Mouse (Mus musculus) forebrain, embryonic 12.5 days (tissue): Measurements from ENCODE around the gene Ubash3a. TPM values are rescaled to one million over a fixed set of nuclear protein-coding genes. Genes with fewer than 3 reads are reported as not detected.

Experiments used
- ATAC-seq: fragments of 200-750 bp; cut with Nextera tagmentation; 2 replicates; pipeline ENCODE4 v1.8.0; 2017; ENCODE audit warnings: moderate TSS enrichment; ENCODE audit not compliant: low FRiP score
- H3K27ac ChIP-seq: fragments of 300-500 bp; sonication (generic); 2 replicates; pipeline ENCODE4 v1.5.1; 2016; ENCODE audit warnings: mild to moderate bottlenecking
- H3K27me3 ChIP-seq: fragments of 300-500 bp; sonication (generic); 2 replicates; pipeline ENCODE4 v1.6.1; 2016; ENCODE audit warnings: mild to moderate bottlenecking
- H3K36me3 ChIP-seq: fragments of 300-500 bp; sonication (generic); replicated peaks from 2 replicates; pipeline ENCODE4 v1.6.1; 2016; ENCODE audit warnings: mild to moderate bottlenecking
- H3K4me1 ChIP-seq: fragments of 300-500 bp; sonication (generic); 2 replicates; pipeline ENCODE4 v1.6.1; 2016
- H3K4me2 ChIP-seq: fragments of 300-500 bp; sonication (generic); 2 replicates; pipeline ENCODE4 v1.6.1; 2016; ENCODE audit warnings: mild to moderate bottlenecking, moderate library complexity
- H3K4me3 ChIP-seq: fragments of 300-500 bp; sonication (generic); replicated peaks from 2 replicates; pipeline ENCODE4 v1.5.1; 2016; ENCODE audit warnings: mild to moderate bottlenecking
- H3K9ac ChIP-seq: fragments of 300-500 bp; sonication (generic); 2 replicates; pipeline ENCODE4 v1.6.1; 2016; ENCODE audit warnings: mild to moderate bottlenecking
- H3K9me3 ChIP-seq: fragments of 300-500 bp; sonication (generic); 2 replicates; pipeline ENCODE4 v1.6.1; 2016
- WGBS: fragments of 180-500 bp; shearing (Covaris S2); methylation state at CpG from one replicate; pipeline ENCODE4 v1.1.7; 2016; 5-methylcytosine and 5-hydroxymethylcytosine counted together
- polyA plus RNA-seq: library from polyadenylated mRNA; unstranded; fragments of >200 nt; fragmentation: Nextera tagmentation; extraction: Ambion mirVana; gene quantifications from 2 replicates; pipeline ENCODE4 v1.2.1, GENCODE M21; 2016

Ubash3a gene
- polyA plus RNA-seq, 1 experiment from 2014 or later, result 0.29 TPM

- no peak overlapping the region for H3K9ac ChIP-seq
- H3K4me1 ChIP-seq, result 0 out of 2 replicates have a peak, but pooled peaks cover 6% of the 10 kb centered on the region
- H3K9me3 ChIP-seq, result no peaks in the 10 kb centered on the region
- H3K27ac ChIP-seq, result no peak overlapping the region
- H3K4me2 ChIP-seq, result no peak overlapping the region
- no peaks in the 10 kb centered on the region for H3K36me3 ChIP-seq
- ATAC-seq, result peak; percentile 78
- peaks cover 3% of the 10 kb centered on the region; the same call in 1 of the 2 replicates for H3K27me3 ChIP-seq
- no peak overlapping the region for H3K4me3 ChIP-seq
- 9% methylated on average over 9 of the region's 9 CpGs for WGBS
Observed at GRCm38 (mm10) chr17:31254463-31254931, 46.8 kb downstream of the Ubash3a start.

- peaks cover 3% of the 10 kb centered on the region; the same call in 1 of the 2 replicates for H3K27me3 ChIP-seq
- WGBS, result 78% methylated on average over 1 of the region's 1 CpGs
- H3K27ac ChIP-seq, result no peak overlapping the region
- H3K4me3 ChIP-seq, result no peak overlapping the region
- H3K9ac ChIP-seq, result no peak overlapping the region
- H3K36me3 ChIP-seq, result no peaks in the 10 kb centered on the region
- H3K4me1 ChIP-seq, result 0 out of 2 replicates have a peak, but pooled peaks cover 6% of the 10 kb centered on the region
- H3K9me3 ChIP-seq, result no peaks in the 10 kb centered on the region
- no peak for ATAC-seq
- no peak overlapping the region for H3K4me2 ChIP-seq
Observed at GRCm38 (mm10) chr17:31257149-31257548, 49.5 kb downstream of the Ubash3a start.

- H3K27ac ChIP-seq, result no peak overlapping the region
- no peak overlapping the region for H3K4me3 ChIP-seq
- H3K27me3 ChIP-seq, result no peaks in the 10 kb centered on the region
- H3K4me1 ChIP-seq, result 0 out of 2 replicates have a peak, but pooled peaks cover 6% of the 10 kb centered on the region
- no peak overlapping the region for H3K9ac ChIP-seq
- no peak overlapping the region for H3K4me2 ChIP-seq
- 91% methylated on average over 12 of the region's 12 CpGs for WGBS
- H3K36me3 ChIP-seq, result no peaks in the 10 kb centered on the region
- ATAC-seq, result no peak
- H3K9me3 ChIP-seq, result no peaks in the 10 kb centered on the region
Observed at GRCm38 (mm10) chr17:31257898-31258297, 50.2 kb downstream of the Ubash3a start.

- no peak for ATAC-seq
- no peak overlapping the region for H3K9ac ChIP-seq
- WGBS, result 86% methylated on average over 9 of the region's 9 CpGs
Observed at GRCm38 (mm10) chr17:31258310-31258865, 50.7 kb downstream of the Ubash3a start.

GRCm38 (mm10) chr17:31259145-31259544 is 51.5 kb downstream of the Ubash3a start:
- H3K4me3 ChIP-seq, result no peak overlapping the region
- H3K9ac ChIP-seq, result no peak overlapping the region
- H3K4me2 ChIP-seq, result no peak overlapping the region
- H3K4me1 ChIP-seq, result 0 out of 2 replicates have a peak, but pooled peaks cover 4% of the 10 kb centered on the region
- no peak overlapping the region for H3K27ac ChIP-seq
- H3K36me3 ChIP-seq, result no peaks in the 10 kb centered on the region
- H3K9me3 ChIP-seq, result no peaks in the 10 kb centered on the region
- no peaks in the 10 kb centered on the region for H3K27me3 ChIP-seq
- WGBS, result 80% methylated on average over 4 of the region's 4 CpGs
- no peak for ATAC-seq

More at GRCm38 (mm10) chr17:31258310-31258865, 50.7 kb downstream of the Ubash3a start:
- 0 out of 2 replicates have a peak, but pooled peaks cover 6% of the 10 kb centered on the region for H3K4me1 ChIP-seq
- no peaks in the 10 kb centered on the region for H3K9me3 ChIP-seq
- H3K4me2 ChIP-seq, result no peak overlapping the region
- no peak overlapping the region for H3K4me3 ChIP-seq
- H3K27ac ChIP-seq, result no peak overlapping the region
- H3K36me3 ChIP-seq, result no peaks in the 10 kb centered on the region
- no peaks in the 10 kb centered on the region for H3K27me3 ChIP-seq

GRCm38 (mm10) chr17:31259825-31260224 is 52.2 kb downstream of the Ubash3a start:
- Histone ChIP-seq H3K27me3 (no peaks in the 10 kb centered on the region), H3K4me3 (no peak overlapping the region), H3K4me1 (0 out of 2 replicates have a peak, but pooled peaks cover 3% of the 10 kb centered on the region), H3K36me3 (no peaks in the 10 kb centered on the region), H3K4me2 (no peak overlapping the region), H3K9ac (no peak overlapping the region), H3K9me3 (no peaks in the 10 kb centered on the region), H3K27ac (no peak overlapping the region)
- 75% methylated on average over 4 of the region's 4 CpGs for WGBS
- ATAC-seq, result no peak

GRCm38 (mm10) chr17:31260430-31260829 is 52.8 kb downstream of the Ubash3a start:
- no peak for ATAC-seq
- H3K27ac ChIP-seq, result no peak overlapping the region
- H3K9ac ChIP-seq, result no peak overlapping the region
- H3K9me3 ChIP-seq, result no peaks in the 10 kb centered on the region
- 90% methylated on average over 7 of the region's 7 CpGs for WGBS
- H3K27me3 ChIP-seq, result no peaks in the 10 kb centered on the region
- H3K4me1 ChIP-seq, result 0 out of 2 replicates have a peak, but pooled peaks cover 7% of the 10 kb centered on the region
- no peaks in the 10 kb centered on the region for H3K36me3 ChIP-seq
- H3K4me2 ChIP-seq, result no peak overlapping the region
- H3K4me3 ChIP-seq, result no peak overlapping the region

- Histone ChIP-seq H3K4me2 (no peak overlapping the region), H3K9ac (no peak overlapping the region), H3K4me3 (no peak overlapping the region), H3K9me3 (no peaks in the 10 kb centered on the region), H3K4me1 (0 out of 2 replicates have a peak, but pooled peaks cover 7% of the 10 kb centered on the region), H3K36me3 (no peaks in the 10 kb centered on the region), H3K27me3 (no peaks in the 10 kb centered on the region), H3K27ac (no peak overlapping the region)
- 89% methylated on average over 6 of the region's 6 CpGs for WGBS
- no peak for ATAC-seq
Observed at GRCm38 (mm10) chr17:31261352-31261751, 53.7 kb downstream of the Ubash3a start.

GRCm38 (mm10) chr17:31262715-31263114 is 55.0 kb downstream of the Ubash3a start:
- Histone ChIP-seq H3K9ac (no peak overlapping the region), H3K4me2 (no peak overlapping the region), H3K4me1 (0 out of 2 replicates have a peak, but pooled peaks cover 7% of the 10 kb centered on the region), H3K27ac (no peak overlapping the region), H3K36me3 (no peaks in the 10 kb centered on the region), H3K27me3 (no peaks in the 10 kb centered on the region), H3K4me3 (no peak overlapping the region), H3K9me3 (no peaks in the 10 kb centered on the region)
- 75% methylated on average over 5 of the region's 5 CpGs for WGBS
- ATAC-seq, result no peak

GRCm38 (mm10) chr17:31263770-31264169 is 56.1 kb downstream of the Ubash3a start:
- H3K9ac ChIP-seq, result no peak overlapping the region
- WGBS, result 93% methylated on average over 5 of the region's 5 CpGs
- H3K36me3 ChIP-seq, result no peaks in the 10 kb centered on the region
- 0 out of 2 replicates have a peak, but pooled peaks cover 7% of the 10 kb centered on the region for H3K4me1 ChIP-seq
- no peak overlapping the region for H3K4me2 ChIP-seq
- H3K27me3 ChIP-seq, result no peaks in the 10 kb centered on the region
- H3K27ac ChIP-seq, result no peak overlapping the region
- H3K9me3 ChIP-seq, result no peaks in the 10 kb centered on the region
- H3K4me3 ChIP-seq, result no peak overlapping the region
- no peak for ATAC-seq

- H3K4me3 ChIP-seq, result no peak overlapping the region
- 43% methylated on average over 6 of the region's 6 CpGs for WGBS
- no peak overlapping the region for H3K9ac ChIP-seq
- ATAC-seq, result no peak
- no peaks in the 10 kb centered on the region for H3K36me3 ChIP-seq
- H3K27ac ChIP-seq, result no peak overlapping the region
- 0 out of 2 replicates have a peak, but pooled peaks cover 7% of the 10 kb centered on the region for H3K4me1 ChIP-seq
- H3K9me3 ChIP-seq, result no peaks in the 10 kb centered on the region
- no peak overlapping the region for H3K4me2 ChIP-seq
- H3K27me3 ChIP-seq, result no peaks in the 10 kb centered on the region
Observed at GRCm38 (mm10) chr17:31264372-31264771, 56.7 kb downstream of the Ubash3a start.

GRCm38 (mm10) chr17:31265171-31265572 is 57.5 kb downstream of the Ubash3a start:
- 15% methylated on average over 3 of the region's 3 CpGs for WGBS
- Histone ChIP-seq H3K4me3 (no peak overlapping the region), H3K27ac (no peak overlapping the region), H3K9ac (no peak overlapping the region), H3K4me1 (0 out of 2 replicates have a peak, but pooled peaks cover 7% of the 10 kb centered on the region), H3K9me3 (no peaks in the 10 kb centered on the region), H3K36me3 (no peaks in the 10 kb centered on the region), H3K27me3 (no peaks in the 10 kb centered on the region), H3K4me2 (no peak overlapping the region)
- no peak for ATAC-seq

GRCm38 (mm10) chr17:31265831-31266230 is 58.2 kb downstream of the Ubash3a start:
- WGBS, result 89% methylated on average over 9 of the region's 9 CpGs
- H3K36me3 ChIP-seq, result no peaks in the 10 kb centered on the region
- H3K27me3 ChIP-seq, result no peaks in the 10 kb centered on the region
- H3K27ac ChIP-seq, result no peak overlapping the region
- H3K4me2 ChIP-seq, result no peak overlapping the region
- H3K4me3 ChIP-seq, result no peak overlapping the region
- H3K4me1 ChIP-seq, result 0 out of 2 replicates have a peak, but pooled peaks cover 7% of the 10 kb centered on the region
- H3K9ac ChIP-seq, result no peak overlapping the region
- ATAC-seq, result no peak
- H3K9me3 ChIP-seq, result no peaks in the 10 kb centered on the region
